Mouse (Mus musculus) adrenal gland, adult 18-20 months (tissue): ENCODE measurements around the gene Usp6nl. TPM values are rescaled to one million over a fixed set of nuclear protein-coding genes. Genes with fewer than 3 reads are reported as not detected.

Experiments
- DNase-seq, 2 experiments: peaks; one replicate each; pipeline ENCODE4 v3.0.0; 2021 to 2022; ENCODE audit warnings: low spot score in 2 of 2
- total RNA-seq, 2 experiments: library from RNA; stranded (reverse); gene quantifications; 1 replicate in 1 of 2; 2 replicates in 1 of 2; pipeline ENCODE4 v1.2.3; 2021

The Usp6nl gene
- total RNA-seq, 2 experiments from 2014 or later, result 20.0 to 41.5 TPM

DNA sequence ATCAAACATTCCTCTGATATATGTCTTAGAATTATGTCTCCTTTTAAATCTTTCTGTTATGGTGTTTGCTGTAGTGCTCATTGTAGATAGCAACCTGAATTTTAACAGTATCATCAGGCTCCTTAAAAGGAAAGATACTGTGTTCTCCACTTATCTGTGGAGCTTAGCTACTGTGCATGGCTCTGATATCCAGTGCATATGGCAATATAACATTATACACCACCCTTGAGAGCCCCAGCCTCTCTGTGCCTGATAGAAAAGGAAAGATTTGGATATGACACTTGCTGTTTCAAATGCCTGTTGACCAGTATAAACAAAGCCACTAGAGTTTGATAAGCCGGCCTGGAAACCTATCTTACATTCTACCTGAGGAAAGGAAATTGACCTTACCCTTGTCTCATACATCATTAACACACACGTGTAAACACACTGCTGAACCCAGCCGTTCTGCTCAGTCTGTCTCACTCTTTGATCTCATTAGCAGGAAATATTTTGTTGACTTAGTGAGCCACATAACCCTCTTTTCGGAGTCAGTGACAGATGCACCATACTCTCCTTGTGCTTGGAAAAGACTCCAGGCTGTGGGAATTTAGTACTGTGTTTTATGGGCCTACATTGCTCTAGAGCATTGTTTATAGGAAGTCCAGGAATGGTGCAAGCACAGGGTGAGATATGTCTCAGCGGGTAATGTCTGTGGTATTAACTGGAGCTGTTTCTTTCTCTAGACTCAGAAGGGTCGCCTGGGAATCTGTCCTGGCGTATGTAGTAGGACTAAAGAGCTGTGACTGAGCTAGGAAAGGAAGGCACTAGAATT, 9.1 kb downstream of the Usp6nl start:
- no peak for DNase-seq

DNA sequence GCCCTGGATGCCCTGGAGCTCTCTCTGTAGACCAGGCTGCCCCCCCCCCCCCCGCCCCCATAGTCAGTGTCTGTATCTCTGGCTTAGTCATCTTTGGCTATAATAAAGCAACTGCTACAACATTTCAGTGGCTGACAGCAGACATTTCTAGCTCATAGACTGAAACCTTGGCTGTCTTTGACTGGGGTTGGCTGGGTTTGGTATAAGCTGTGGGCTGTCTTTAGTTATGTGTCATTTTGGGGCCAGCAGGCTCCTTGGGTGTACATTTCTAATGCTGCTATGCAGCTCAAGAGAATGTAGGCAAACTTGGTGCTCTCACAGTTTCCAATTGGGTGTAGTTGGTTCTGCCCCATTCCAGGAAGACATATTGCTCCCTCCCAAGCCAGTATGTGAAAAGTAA, 11.1 kb downstream of the Usp6nl start:
- no peak for DNase-seq

- no peak for DNase-seq
These were observed 11.5 kb downstream of the Usp6nl start for GRCm38 (mm10) chr2:6334011-6334410.

GRCm38 (mm10) chr2:6335032-6335735, 12.7 kb downstream of the Usp6nl start:
- DNase-seq, result no peak

GRCm38 (mm10) chr2:6336013-6336412, 13.5 kb downstream of the Usp6nl start:
- DNase-seq, result no peak

GRCm38 (mm10) chr2:6336649-6337048, 14.2 kb downstream of the Usp6nl start:
- no peak for DNase-seq

GRCm38 (mm10) chr2:6337436-6337835, 15.0 kb downstream of the Usp6nl start:
- DNase-seq, result no peak

- DNase-seq, result no peak
These were observed 15.7 kb downstream of the Usp6nl start for GRCm38 (mm10) chr2:6338031-6338629.

- DNase-seq, result no peak
These were observed 18.0 kb downstream of the Usp6nl start for GRCm38 (mm10) chr2:6340439-6340838.

- no peak for DNase-seq
These were observed 19.0 kb downstream of the Usp6nl start for GRCm38 (mm10) chr2:6341496-6341895.

DNA sequence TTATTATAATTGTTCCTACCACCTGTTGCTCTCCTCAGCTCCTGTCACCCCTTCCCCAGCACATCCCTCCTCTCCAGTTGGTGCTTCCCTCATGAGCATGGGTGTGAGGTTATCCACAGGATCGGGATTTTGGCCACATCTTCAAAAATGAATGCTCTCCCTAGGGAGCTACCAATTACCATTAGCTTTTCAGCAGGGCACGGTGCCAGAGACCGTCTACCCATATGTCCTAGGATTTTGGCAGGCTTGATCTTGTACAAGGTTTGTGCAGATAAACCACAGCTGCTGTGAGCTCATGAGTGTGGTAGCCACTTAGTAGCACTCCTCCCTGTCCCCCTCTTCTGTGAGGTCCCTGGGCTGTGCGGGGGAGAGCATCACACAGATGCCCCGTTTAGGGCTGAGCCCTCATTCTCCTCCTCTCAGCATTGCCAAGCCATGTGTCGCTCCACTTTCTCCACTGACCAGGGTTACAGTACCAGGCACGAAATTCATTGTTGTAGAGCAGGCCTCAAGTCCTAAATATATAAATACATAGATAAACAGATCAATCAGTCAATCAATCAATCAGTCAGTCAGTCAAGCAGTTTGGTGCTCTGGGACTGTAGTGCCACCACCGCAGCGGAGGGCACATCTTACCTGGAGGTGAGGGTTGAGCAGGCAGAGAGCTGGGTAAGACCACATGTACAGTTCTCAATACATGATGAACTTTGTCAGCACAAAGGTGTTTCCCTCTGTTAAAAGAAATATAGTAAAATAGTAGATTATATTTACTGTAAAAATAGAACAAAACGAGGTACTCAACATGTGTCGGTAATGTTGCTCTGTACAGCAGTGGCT, 27.0 kb downstream of the Usp6nl start:
- no peak for DNase-seq

GRCm38 (mm10) chr2:6350164-6350563, 27.7 kb downstream of the Usp6nl start:
- no peak for DNase-seq

DNA sequence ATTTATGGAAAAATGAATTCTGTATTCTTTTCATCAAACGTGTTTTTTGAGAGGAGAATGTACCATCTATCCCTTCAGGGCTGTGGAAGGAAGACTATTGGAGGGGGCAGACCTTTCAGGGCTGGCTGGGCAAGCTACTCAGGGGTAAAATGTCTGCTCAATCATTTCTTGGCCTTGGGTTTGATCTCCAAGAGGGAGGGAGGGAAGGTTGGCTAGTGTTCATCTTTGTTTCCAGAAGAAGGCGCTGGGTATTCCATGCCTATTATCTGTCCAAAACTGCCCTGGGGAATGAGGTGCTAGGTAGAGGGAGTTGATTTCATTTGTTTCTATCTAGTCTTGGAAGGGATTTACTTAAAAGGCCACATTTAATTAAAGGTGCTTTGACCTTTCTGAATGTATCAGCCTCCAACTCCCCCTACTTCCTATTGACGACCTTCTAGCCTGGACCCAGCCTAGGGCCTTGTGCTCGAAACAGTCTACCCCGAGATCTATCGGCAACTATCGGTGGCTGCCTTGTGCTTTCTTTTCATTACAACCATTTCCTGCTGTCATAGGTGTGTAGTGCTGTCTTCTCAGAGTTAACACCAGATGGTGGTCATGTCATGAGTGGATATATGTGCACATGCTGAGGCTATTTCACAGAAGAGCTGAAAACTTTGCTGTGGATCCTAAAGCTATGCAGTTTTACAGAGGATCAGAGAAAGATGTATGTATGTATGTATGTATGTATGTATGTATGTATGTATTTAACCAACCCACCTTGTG, 28.6 kb downstream of the Usp6nl start:
- DNase-seq, result no peak

GRCm38 (mm10) chr2:6352541-6352971, 30.1 kb downstream of the Usp6nl start:
- DNase-seq, result no peak

- no peak for DNase-seq
These were observed 30.6 kb downstream of the Usp6nl start for GRCm38 (mm10) chr2:6353060-6353459.

- DNase-seq, result no peak
These were observed 34.8 kb downstream of the Usp6nl start for GRCm38 (mm10) chr2:6357306-6357705.

DNA sequence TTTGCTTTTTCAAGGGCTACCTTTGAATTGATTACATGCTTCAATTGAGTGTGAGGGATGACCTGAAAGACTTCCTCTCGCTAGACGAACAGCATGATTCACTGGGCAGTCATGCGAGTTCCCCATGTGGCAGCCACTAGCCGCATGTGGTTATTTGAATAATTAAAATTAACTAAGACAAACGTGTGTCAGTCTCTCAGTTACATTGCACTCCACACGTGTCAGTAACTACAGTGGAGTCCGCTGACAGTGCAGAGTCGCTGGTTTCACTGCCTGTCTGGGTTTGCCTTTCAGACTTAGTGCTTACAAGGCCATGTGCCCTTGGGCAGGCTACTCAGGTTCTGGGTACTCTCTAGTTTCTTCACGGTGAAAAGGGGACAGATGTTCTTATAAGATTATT, 37.2 kb downstream of the Usp6nl start:
- no peak for DNase-seq

DNA sequence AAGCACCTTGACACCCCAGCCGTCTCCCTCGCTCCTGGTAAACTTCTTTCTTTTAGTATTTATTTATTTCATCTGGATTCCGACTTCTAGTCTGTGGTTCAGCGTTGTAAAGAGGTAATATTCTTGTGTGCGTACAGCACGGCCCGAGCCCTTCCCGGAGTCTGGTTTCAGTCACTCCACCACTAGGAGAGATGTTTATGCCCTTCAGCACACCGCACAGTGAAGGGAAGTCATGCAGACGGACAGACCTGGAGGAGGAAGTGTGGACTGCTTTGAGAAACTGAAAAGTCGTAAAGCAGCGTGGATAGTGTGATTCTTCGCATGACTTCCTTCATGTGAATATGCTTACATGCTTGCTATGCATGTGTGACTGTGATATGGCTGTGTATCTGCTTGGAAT, 40.7 kb downstream of the Usp6nl start:
- DNase-seq, result no peak

DNA sequence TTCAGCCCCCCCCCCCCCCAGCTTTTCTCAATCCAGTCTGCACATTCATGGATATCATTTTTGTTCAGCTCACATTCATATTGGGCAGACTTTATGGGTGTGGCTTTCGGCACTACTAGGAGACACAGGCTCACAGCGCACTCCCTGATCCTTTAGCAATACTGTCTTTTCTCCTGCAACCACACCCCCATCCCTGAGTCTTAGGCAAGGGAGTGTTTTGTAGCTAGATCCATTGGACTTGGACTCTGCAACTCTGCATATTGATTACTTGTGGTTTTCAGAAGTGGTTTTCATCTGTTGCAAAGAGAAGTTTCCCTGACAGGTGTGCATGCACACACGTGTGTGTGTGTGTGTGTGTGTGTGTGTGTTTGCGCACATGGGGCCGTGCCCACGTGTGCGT, 41.5 kb downstream of the Usp6nl start:
- no peak for DNase-seq

DNA sequence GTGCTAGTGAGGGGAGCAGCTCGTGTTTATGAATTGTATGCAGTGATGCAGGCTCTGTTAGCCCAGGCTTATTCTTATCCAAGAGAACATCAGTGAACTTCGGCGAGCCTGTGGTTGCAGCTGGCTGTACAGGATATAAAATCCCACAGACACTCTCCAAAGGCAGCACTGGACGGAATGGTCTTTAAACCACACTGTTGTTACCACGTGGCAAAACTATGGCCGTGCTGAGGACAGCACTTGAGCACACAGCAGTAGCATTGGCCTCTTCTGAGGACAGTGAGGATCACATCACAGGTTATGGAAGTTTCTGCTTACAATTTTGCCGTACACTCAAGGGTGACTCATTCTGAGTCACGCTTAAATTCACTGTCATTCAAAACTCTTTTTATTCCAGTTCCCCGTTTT, 44.1 kb downstream of the Usp6nl start:
- DNase-seq, result no peak
